Mouse (Mus musculus): ENCODE results near the gene Il4ra.

Gene Il4ra

GRCm38 (mm10) chr7:125551766-125552709 lies at the start of gene Il4ra:
Gene Il4ra (plus strand): TSS chr7:125552120.
- peak; percentile 49 for DNase-seq (ENCODE audit: low spot score)

GRCm38 (mm10) chr7:125503374-125504092 lies 48.4 kb upstream of the Il4ra start:
- no peak for DNase-seq (ENCODE audit: low spot score)

GRCm38 (mm10) chr7:125504618-125505017 lies 47.3 kb upstream of the Il4ra start:
- DNase-seq (ENCODE audit: low spot score), result no peak

- DNase-seq (ENCODE audit: low spot score), result no peak
Observed at GRCm38 (mm10) chr7:125505568-125505967, 46.4 kb upstream of the Il4ra start.

GRCm38 (mm10) chr7:125507279-125507678 lies 44.6 kb upstream of the Il4ra start:
- DNase-seq (ENCODE audit: low spot score), result no peak

GRCm38 (mm10) chr7:125511432-125511831 lies 40.5 kb upstream of the Il4ra start:
- no peak for DNase-seq (ENCODE audit: low spot score)

GRCm38 (mm10) chr7:125511852-125512251 lies 40.1 kb upstream of the Il4ra start:
- DNase-seq (ENCODE audit: low spot score), result no peak

- no peak for DNase-seq (ENCODE audit: low spot score)
Observed at GRCm38 (mm10) chr7:125515081-125515853, 36.7 kb upstream of the Il4ra start.

GRCm38 (mm10) chr7:125516723-125517122 lies 35.2 kb upstream of the Il4ra start:
- DNase-seq (ENCODE audit: low spot score), result no peak

- no peak for DNase-seq (ENCODE audit: low spot score)
Observed at GRCm38 (mm10) chr7:125517470-125517869, 34.5 kb upstream of the Il4ra start.

- no peak for DNase-seq (ENCODE audit: low spot score)
Observed at GRCm38 (mm10) chr7:125519715-125520114, 32.2 kb upstream of the Il4ra start.

GRCm38 (mm10) chr7:125523051-125523450 lies 28.9 kb upstream of the Il4ra start:
- no peak for DNase-seq (ENCODE audit: low spot score)

- no peak for DNase-seq (ENCODE audit: low spot score)
Observed at GRCm38 (mm10) chr7:125527186-125527585, 24.7 kb upstream of the Il4ra start.

- no peak for DNase-seq (ENCODE audit: low spot score)
Observed at GRCm38 (mm10) chr7:125527901-125528580, 23.9 kb upstream of the Il4ra start.

- no peak for DNase-seq (ENCODE audit: low spot score)
Observed at GRCm38 (mm10) chr7:125539351-125539750, 12.6 kb upstream of the Il4ra start.

GRCm38 (mm10) chr7:125541026-125541425 lies 10.9 kb upstream of the Il4ra start:
- no peak for DNase-seq (ENCODE audit: low spot score)

- no peak for DNase-seq (ENCODE audit: low spot score)
Observed at GRCm38 (mm10) chr7:125541821-125542220, 10.1 kb upstream of the Il4ra start.

- DNase-seq (ENCODE audit: low spot score), result no peak
Observed at GRCm38 (mm10) chr7:125542335-125543050, 9.4 kb upstream of the Il4ra start.

- no peak for DNase-seq (ENCODE audit: low spot score)
Observed at GRCm38 (mm10) chr7:125543497-125543896, 8.4 kb upstream of the Il4ra start.

- no peak for DNase-seq (ENCODE audit: low spot score)
Observed at GRCm38 (mm10) chr7:125545331-125545730, 6.6 kb upstream of the Il4ra start.

GRCm38 (mm10) chr7:125546727-125547126 lies 5.2 kb upstream of the Il4ra start:
- no peak for DNase-seq (ENCODE audit: low spot score)

Data from ovary, postnatal 10 days (tissue).